Mouse (Mus musculus) limb, embryonic 14.5 days (tissue): ENCODE data around the gene Zic5. TPM values are rescaled to one million over a fixed set of nuclear protein-coding genes. Genes with fewer than 3 reads are reported as not detected.

Experiments
- ATAC-seq: fragments of 200-750 bp; cut with Nextera tagmentation; 2 replicates; pipeline ENCODE4 v1.8.0; 2017; ENCODE audit warnings: low read depth, moderate number of reproducible peaks, moderate TSS enrichment; ENCODE audit not compliant: low FRiP score
- DNase-seq: peaks from one replicate; pipeline ENCODE4 v3.0.0-alpha.2; 2015; ENCODE audit warnings: low spot score
- H3K27ac ChIP-seq: fragments of 300-500 bp; sonication (generic); replicated peaks from 2 replicates; pipeline ENCODE4 v1.5.1; 2014; ENCODE audit warnings: low read depth, mild to moderate bottlenecking, low read length, moderate library complexity, mixed read lengths
- H3K27me3 ChIP-seq: fragments of 300-500 bp; sonication (generic); 2 replicates; pipeline ENCODE4 v1.6.1; 2014; ENCODE audit warnings: low read length, mixed read lengths; ENCODE audit not compliant: control insufficient read depth, insufficient read depth
- H3K36me3 ChIP-seq: fragments of 300-500 bp; sonication (generic); 2 replicates; pipeline ENCODE4 v1.6.1; 2014; ENCODE audit warnings: mild to moderate bottlenecking, low read length, moderate library complexity, mixed read lengths; ENCODE audit not compliant: control insufficient read depth, insufficient read depth
- H3K4me1 ChIP-seq: fragments of 300-500 bp; sonication (generic); 2 replicates; pipeline ENCODE4 v1.6.1; 2014; ENCODE audit warnings: antibody characterized with exemption, low read length, mixed read lengths; ENCODE audit not compliant: control insufficient read depth, insufficient read depth
- H3K4me2 ChIP-seq: fragments of 300-500 bp; sonication (generic); replicated peaks from 2 replicates; pipeline ENCODE4 v1.6.1; 2014; ENCODE audit warnings: low read depth, mild to moderate bottlenecking, low read length, moderate library complexity; ENCODE audit not compliant: severe bottlenecking
- H3K4me3 ChIP-seq: fragments of 300-500 bp; sonication (generic); replicated peaks from 2 replicates; pipeline ENCODE4 v1.5.1; 2014; ENCODE audit warnings: low read length
- H3K9ac ChIP-seq: fragments of 300-500 bp; sonication (generic); 2 replicates; pipeline ENCODE4 v1.6.1; 2014; ENCODE audit warnings: mild to moderate bottlenecking, low read depth, low read length, moderate library complexity; ENCODE audit not compliant: severe bottlenecking
- H3K9me3 ChIP-seq: fragments of 300-500 bp; sonication (generic); 2 replicates; pipeline ENCODE4 v1.6.1; 2016; ENCODE audit warnings: low read length; ENCODE audit not compliant: control insufficient read depth
- POLR2A ChIP-seq: fragments of 200-500 bp; IDR thresholded peaks from 2 replicates; pipeline ENCODE4 v1.8.0; 2012; ENCODE audit warnings: inconsistent platforms, mild to moderate bottlenecking, moderate library complexity, borderline replicate concordance; ENCODE audit not compliant: insufficient read depth, insufficient read length; ENCODE audit errors: extremely low read depth
- WGBS: fragments of 180-500 bp; shearing (Covaris S2); extraction: QIAGEN DNeasy Blood & Tissue Kit; methylation state at CpG from one replicate; pipeline ENCODE4 v1.1.7; 2014; 5-methylcytosine and 5-hydroxymethylcytosine counted together
- polyA plus RNA-seq, 2 experiments: library from polyadenylated mRNA; depleted of rRNA in 1 of 2; stranded (reverse) in 1 of 2; unstranded in 1 of 2; fragments of >200 nt; fragmentation: Nextera tagmentation in 1 of 2; extraction: Ambion mirVana in 1 of 2; gene quantifications; 2 replicates each; pipeline versions ENCODE4 v1.2.1 to v1.2.3; 2012 to 2014

The Zic5 gene
- polyA plus RNA-seq, 2 experiments = 0.47 to 0.94 TPM

GRCm38 (mm10) chr14:122432558-122432957 lies 32.9 kb downstream of the Zic5 start:
- no peaks in the 10 kb centered on the region for H3K36me3 ChIP-seq
- no peak overlapping the region for H3K4me3 ChIP-seq
- H3K4me1 ChIP-seq = no peaks in the 10 kb centered on the region
- H3K9ac ChIP-seq = no peak overlapping the region
- 80% methylated on average over 3 of the region's 3 CpGs for WGBS
- H3K27me3 ChIP-seq = no peaks in the 10 kb centered on the region
- H3K4me2 ChIP-seq = no peak overlapping the region
- no peak for TF ChIP-seq POLR2A
- ATAC-seq (no peak), DNase-seq (no peak)
- no peak overlapping the region for H3K27ac ChIP-seq
- H3K9me3 ChIP-seq = no peaks in the 10 kb centered on the region

GRCm38 (mm10) chr14:122427654-122428053 lies 37.8 kb downstream of the Zic5 start:
- 88% methylated on average over 3 of the region's 3 CpGs for WGBS
- no peak overlapping the region for H3K27ac ChIP-seq

GRCm38 (mm10) chr14:122427204-122427560 lies 38.3 kb downstream of the Zic5 start:
- Histone ChIP-seq H3K4me2 (no peak overlapping the region), H3K36me3 (no peaks in the 10 kb centered on the region), H3K9ac (no peak overlapping the region), H3K27ac (no peak overlapping the region), H3K4me3 (no peak overlapping the region), H3K4me1 (no peaks in the 10 kb centered on the region), H3K9me3 (no peaks in the 10 kb centered on the region), H3K27me3 (no peaks in the 10 kb centered on the region)
- ATAC-seq (no peak), DNase-seq (no peak)
- TF ChIP-seq POLR2A = no peak
- 43% methylated on average over 8 of the region's 8 CpGs for WGBS

More at GRCm38 (mm10) chr14:122427654-122428053, 37.8 kb downstream of the Zic5 start:
- no peak for DNase-seq
- Histone ChIP-seq H3K9ac (no peak overlapping the region), H3K36me3 (no peaks in the 10 kb centered on the region), H3K4me3 (no peak overlapping the region), H3K9me3 (no peaks in the 10 kb centered on the region), H3K4me1 (no peaks in the 10 kb centered on the region), H3K4me2 (no peak overlapping the region), H3K27me3 (no peaks in the 10 kb centered on the region)
- no peak for TF ChIP-seq POLR2A
- no peak for ATAC-seq

GRCm38 (mm10) chr14:122426529-122427203 lies 38.8 kb downstream of the Zic5 start:
- WGBS = 48% methylated on average over 10 of the region's 10 CpGs
- no peak overlapping the region for H3K4me3 ChIP-seq

GRCm38 (mm10) chr14:122424441-122424840 lies 41.0 kb downstream of the Zic5 start:
- no peaks in the 10 kb centered on the region for H3K4me1 ChIP-seq
- no peak for TF ChIP-seq POLR2A
- no peaks in the 10 kb centered on the region for H3K27me3 ChIP-seq
- no peak overlapping the region for H3K27ac ChIP-seq
- no peak for ATAC-seq
- peak; percentile 23 for DNase-seq
- H3K36me3 ChIP-seq = no peaks in the 10 kb centered on the region
- WGBS = 66% methylated on average over 3 of the region's 3 CpGs
- H3K4me2 ChIP-seq = no peak overlapping the region
- no peak overlapping the region for H3K9ac ChIP-seq
- no peaks in the 10 kb centered on the region for H3K9me3 ChIP-seq
- no peak overlapping the region for H3K4me3 ChIP-seq

More at GRCm38 (mm10) chr14:122426529-122427203, 38.8 kb downstream of the Zic5 start:
- no peaks in the 10 kb centered on the region for H3K36me3 ChIP-seq
- no peak overlapping the region for H3K4me2 ChIP-seq
- DNase-seq (no peak), ATAC-seq (no peak)
- H3K9ac ChIP-seq = no peak overlapping the region
- no peak for TF ChIP-seq POLR2A
- no peak overlapping the region for H3K27ac ChIP-seq
- H3K27me3 ChIP-seq = no peaks in the 10 kb centered on the region
- H3K4me1 ChIP-seq = no peaks in the 10 kb centered on the region
- no peaks in the 10 kb centered on the region for H3K9me3 ChIP-seq
